Mouse (Mus musculus) myocyte (in vitro differentiated cells): ENCODE measurements around the gene Arl16.
A peak's percentile ranks its signal among the peaks of the same experiment; 100 is the strongest.

Experiments used
- CEBPB ChIP-seq: IDR thresholded peaks from 2 replicates; pipeline ENCODE4 v1.6.1; 2011; ENCODE audit warnings: mild to moderate bottlenecking, moderate library complexity; ENCODE audit not compliant: poor library complexity, insufficient read depth, severe bottlenecking
- E2F4 ChIP-seq: IDR thresholded peaks from one replicate; pipeline ENCODE4 v1.6.1; 2011; ENCODE audit warnings: mild to moderate bottlenecking, control low read depth, moderate library complexity; ENCODE audit not compliant: insufficient read depth
- MAX ChIP-seq: IDR thresholded peaks from one replicate; pipeline ENCODE4 v1.6.1; 2011; ENCODE audit warnings: low read depth, mild to moderate bottlenecking, control low read depth
- MYOD1 ChIP-seq, 3 experiments: IDR thresholded peaks; one replicate each; pipeline ENCODE4 v1.6.1; 2011; ENCODE audit warnings: control low read depth in 2 of 3, low read depth in 2 of 3, mild to moderate bottlenecking in 2 of 3, moderate library complexity in 1 of 3; ENCODE audit not compliant: insufficient read length in 2 of 3, control insufficient read depth in 1 of 3
- MYOG ChIP-seq, 3 experiments: IDR thresholded peaks; one replicate each; pipeline ENCODE4 v1.6.1; 2011; ENCODE audit warnings: control low read depth in 2 of 3, low read depth in 2 of 3, mild to moderate bottlenecking in 2 of 3; ENCODE audit not compliant: insufficient read length in 2 of 3, control insufficient read depth in 1 of 3, insufficient read depth in 1 of 3
- POLR2A ChIP-seq: IDR thresholded peaks from one replicate; pipeline ENCODE4 v1.6.1; 2011; ENCODE audit warnings: low read depth, mild to moderate bottlenecking, control low read depth, moderate library complexity; ENCODE audit not compliant: insufficient read length
- POLR2AphosphoS2 ChIP-seq: IDR thresholded peaks from one replicate; pipeline ENCODE4 v1.6.1; 2011; ENCODE audit warnings: low read depth, control low read depth; ENCODE audit not compliant: insufficient read length
- REST ChIP-seq: IDR thresholded peaks from one replicate; pipeline ENCODE4 v1.6.1; 2011; ENCODE audit warnings: mild to moderate bottlenecking, control low read depth, moderate library complexity; ENCODE audit not compliant: insufficient read depth, insufficient read length
- SRF ChIP-seq: IDR thresholded peaks from one replicate; pipeline ENCODE4 v1.6.1; 2011; ENCODE audit warnings: low read depth; ENCODE audit not compliant: control insufficient read depth, insufficient read length
- TCF12 ChIP-seq: IDR thresholded peaks from one replicate; pipeline ENCODE4 v1.6.1; 2011; ENCODE audit warnings: mild to moderate bottlenecking, control low read depth; ENCODE audit not compliant: poor library complexity, insufficient read depth, severe bottlenecking
- USF1 ChIP-seq: IDR thresholded peaks from one replicate; pipeline ENCODE4 v1.6.1; 2011; ENCODE audit warnings: low read depth, mild to moderate bottlenecking, control low read depth, moderate library complexity

- TF ChIP-seq USF1, result no peak
- TF ChIP-seq SRF, result peak; percentile 13
- peak in 1 of 3 experiments; percentile 48 for TF ChIP-seq MYOD1 (IDR thresholded peaks at IDR 0.05; ENCODE audit: control insufficient read depth in 1 of 3, insufficient read length in 2 of 3, low read depth in 2 of 3)
- no peak for TF ChIP-seq TCF12
- TF ChIP-seq POLR2A, result peak; percentile 86
- TF ChIP-seq REST, result no peak
- peak in 1 of 3 experiments; percentile 19 for TF ChIP-seq MYOG (IDR thresholded peaks at IDR 0.05; ENCODE audit: control insufficient read depth in 1 of 3, insufficient read depth in 1 of 3, insufficient read length in 2 of 3, low read depth in 2 of 3)
- peak; percentile 79 for TF ChIP-seq POLR2AphosphoS2
- no peak for TF ChIP-seq MAX
- no peak for TF ChIP-seq CEBPB
- peak; percentile 83 for TF ChIP-seq E2F4
Measured at GRCm38 (mm10) chr11:120491317-120492023, 24.1 kb upstream of the Arl16 start, which contains the start of gene Slc25a10.
